Mouse (Mus musculus) forebrain, embryonic 16.5 days (tissue): Measurements from ENCODE around the gene Olfr1089. TPM values are rescaled to one million over a fixed set of nuclear protein-coding genes. Genes with fewer than 3 reads are reported as not detected.

Source experiments
- ATAC-seq: fragments of 200-750 bp; cut with Nextera tagmentation; 2 replicates; pipeline ENCODE4 v1.8.0; 2017; ENCODE audit warnings: mild to moderate bottlenecking, moderate library complexity
- H3K27ac ChIP-seq: fragments of 300-500 bp; sonication (generic); 2 replicates; pipeline ENCODE4 v1.5.1; 2014; ENCODE audit warnings: low read length, control low read depth
- H3K27me3 ChIP-seq: fragments of 300-500 bp; sonication (generic); replicated peaks from 2 replicates; pipeline ENCODE4 v1.6.1; 2014; ENCODE audit warnings: low read length; ENCODE audit not compliant: control insufficient read depth, insufficient read depth
- H3K36me3 ChIP-seq: fragments of 300-500 bp; sonication (generic); 2 replicates; pipeline ENCODE4 v1.6.1; 2014; ENCODE audit not compliant: control insufficient read depth, insufficient read depth
- H3K4me1 ChIP-seq: fragments of 300-500 bp; sonication (generic); replicated peaks from 2 replicates; pipeline ENCODE4 v1.6.1; 2014; ENCODE audit warnings: low read length; ENCODE audit not compliant: control insufficient read depth, insufficient read depth
- H3K4me2 ChIP-seq: fragments of 300-500 bp; sonication (generic); 2 replicates; pipeline ENCODE4 v1.6.1; 2014; ENCODE audit warnings: mild to moderate bottlenecking, low read length, control low read depth
- H3K4me3 ChIP-seq: fragments of 300-500 bp; sonication (generic); replicated peaks from 2 replicates; pipeline ENCODE4 v1.5.1; 2014; ENCODE audit warnings: mild to moderate bottlenecking, low read length, control low read depth
- H3K9ac ChIP-seq: fragments of 300-500 bp; sonication (generic); replicated peaks from 2 replicates; pipeline ENCODE4 v1.6.1; 2014; ENCODE audit warnings: low read depth, low read length, control low read depth
- H3K9me3 ChIP-seq: fragments of 300-500 bp; sonication (generic); 2 replicates; pipeline ENCODE4 v1.6.1; 2016; ENCODE audit warnings: low read length; ENCODE audit not compliant: control insufficient read depth
- WGBS: fragments of 180-500 bp; shearing (Covaris S2); extraction: QIAGEN DNeasy Blood & Tissue Kit; methylation state at CpG from one replicate; pipeline ENCODE4 v1.1.7; 2014; 5-methylcytosine and 5-hydroxymethylcytosine counted together
- polyA plus RNA-seq: library from polyadenylated mRNA; unstranded; fragments of >200 nt; fragmentation: Nextera tagmentation; extraction: Ambion mirVana; gene quantifications from 2 replicates; pipeline ENCODE4 v1.2.1, GENCODE M21; 2015

The Olfr1089 gene
- not detected in 2 replicates for polyA plus RNA-seq

GRCm38 (mm10) chr2:86733601-86734000, at the start of gene Olfr1089:
Gene Olfr1089, minus strand, starts transcription at chr2:86733701.
- Histone ChIP-seq H3K4me3 (no peak within 1 kb of the TSS), H3K27me3 (no peaks in the 10 kb centered on the region), H3K27ac (no peak within 1 kb of the TSS), H3K36me3 (no peaks in the 10 kb centered on the region), H3K4me1 (no peaks in the 10 kb centered on the region), H3K4me2 (no peak within 1 kb of the TSS), H3K9me3 (no peaks in the 10 kb centered on the region), H3K9ac (no peak within 1 kb of the TSS)
- no peak for ATAC-seq

GRCm38 (mm10) chr2:86782179-86782578, 48.7 kb upstream of the Olfr1089 start, which contains the start of gene Olfr1093:
Gene Olfr1093, plus strand, starts transcription at chr2:86782479.
- Histone ChIP-seq H3K9me3 (no peaks in the 10 kb centered on the region), H3K4me2 (no peak within 1 kb of the TSS), H3K4me1 (no peaks in the 10 kb centered on the region), H3K27ac (no peak within 1 kb of the TSS), H3K4me3 (no peak within 1 kb of the TSS), H3K9ac (no peak within 1 kb of the TSS), H3K27me3 (no peaks in the 10 kb centered on the region), H3K36me3 (no peaks in the 10 kb centered on the region)
- no peak for ATAC-seq
- 86% methylated on average over 2 of the region's 2 CpGs for WGBS

- no peak for ATAC-seq
- H3K27me3 ChIP-seq = no peaks in the 10 kb centered on the region
- H3K9ac ChIP-seq = no peak overlapping the region
- H3K4me2 ChIP-seq = no peak overlapping the region
- no peaks in the 10 kb centered on the region for H3K4me1 ChIP-seq
- WGBS = 99% methylated on average over 6 of the region's 6 CpGs
- H3K4me3 ChIP-seq = no peak overlapping the region
- no peaks in the 10 kb centered on the region for H3K36me3 ChIP-seq
- H3K9me3 ChIP-seq = no peaks in the 10 kb centered on the region
- no peak overlapping the region for H3K27ac ChIP-seq
These were observed 27.5 kb upstream of the Olfr1089 start for GRCm38 (mm10) chr2:86761050-86761449.

GRCm38 (mm10) chr2:86758893-86759292, 25.4 kb upstream of the Olfr1089 start, which contains the start of gene Olfr1090:
Gene Olfr1090, minus strand, starts transcription at chr2:86758993.
- Histone ChIP-seq H3K27me3 (no peaks in the 10 kb centered on the region), H3K9me3 (no peaks in the 10 kb centered on the region), H3K4me3 (no peak within 1 kb of the TSS), H3K4me2 (no peak within 1 kb of the TSS), H3K27ac (no peak within 1 kb of the TSS), H3K36me3 (no peaks in the 10 kb centered on the region), H3K9ac (no peak within 1 kb of the TSS), H3K4me1 (no peaks in the 10 kb centered on the region)
- WGBS = 95% methylated on average over 1 of the region's 1 CpGs
- ATAC-seq = no peak

GRCm38 (mm10) chr2:86698295-86698694, 35.2 kb downstream of the Olfr1089 start, which contains the start of gene Olfr1087:
Gene Olfr1087, minus strand, starts transcription at chr2:86698395.
- Histone ChIP-seq H3K27ac (no peak within 1 kb of the TSS), H3K4me3 (no peak within 1 kb of the TSS), H3K4me2 (no peak within 1 kb of the TSS), H3K9me3 (no peaks in the 10 kb centered on the region), H3K4me1 (no peaks in the 10 kb centered on the region), H3K9ac (no peak within 1 kb of the TSS), H3K36me3 (no peaks in the 10 kb centered on the region), H3K27me3 (no peaks in the 10 kb centered on the region)
- no peak for ATAC-seq

Other genes starting within 250 kb of the Olfr1089 start
- not detected in 2 replicates for gene Olfr228, start 246.3 kb downstream of the Olfr1089 start, polyA plus RNA-seq
- not detected in 2 replicates for gene Olfr1076, start 225.2 kb downstream of the Olfr1089 start, polyA plus RNA-seq
- not detected in 2 replicates for gene Olfr1079, start 191.2 kb downstream of the Olfr1089 start, polyA plus RNA-seq
- not detected in 2 replicates for gene Olfr1080, start 175.5 kb downstream of the Olfr1089 start, polyA plus RNA-seq
- not detected in 2 replicates for gene Olfr1082, start 134.7 kb downstream of the Olfr1089 start, polyA plus RNA-seq
- gene Olfr1084, start 94.0 kb downstream of the Olfr1089 start, polyA plus RNA-seq = not detected in 2 replicates
- not detected in 2 replicates for gene Olfr1085, start 71.7 kb downstream of the Olfr1089 start, polyA plus RNA-seq
- not detected in 2 replicates for gene Olfr1086, start 53.6 kb downstream of the Olfr1089 start, polyA plus RNA-seq
- gene Olfr1087, start 35.3 kb downstream of the Olfr1089 start, polyA plus RNA-seq = not detected in 2 replicates
- not detected in 2 replicates for gene Olfr1090, start 25.3 kb upstream of the Olfr1089 start, polyA plus RNA-seq
- gene Olfr1093, start 48.8 kb upstream of the Olfr1089 start, polyA plus RNA-seq = not detected in 2 replicates
- not detected in 2 replicates for gene Olfr141, start 76.3 kb upstream of the Olfr1089 start, polyA plus RNA-seq
- not detected in 2 replicates for gene Olfr1094, start 91.0 kb upstream of the Olfr1089 start, polyA plus RNA-seq
- not detected in 2 replicates for gene Olfr1095, start 118.0 kb upstream of the Olfr1089 start, polyA plus RNA-seq
- not detected in 2 replicates for gene Gm13723, start 141.1 kb upstream of the Olfr1089 start, polyA plus RNA-seq
- gene Olfr1097, start 158.5 kb upstream of the Olfr1089 start, polyA plus RNA-seq = not detected in 2 replicates
- gene Olfr1098, start 190.8 kb upstream of the Olfr1089 start, polyA plus RNA-seq = not detected in 2 replicates
- gene Olfr1099, start 227.0 kb upstream of the Olfr1089 start, polyA plus RNA-seq = not detected in 2 replicates
- gene Olfr1100, start 246.3 kb upstream of the Olfr1089 start, polyA plus RNA-seq = not detected in 2 replicates